Mouse (Mus musculus) hindbrain, postnatal 0 days (tissue): ENCODE data around the gene Trak1. TPM values are rescaled to one million over a fixed set of nuclear protein-coding genes. Genes with fewer than 3 reads are reported as not detected.

ENCODE experiments used
- ATAC-seq: fragments of 200-750 bp; cut with Nextera tagmentation; 2 replicates; pipeline ENCODE4 v1.8.0; 2017; ENCODE audit warnings: mild to moderate bottlenecking, moderate TSS enrichment, moderate library complexity
- DNase-seq: peaks from one replicate; pipeline ENCODE4 v3.0.0-alpha.2; 2015; ENCODE audit warnings: low spot score
- H3K27ac ChIP-seq: fragments of 300-500 bp; sonication (generic); 2 replicates; pipeline ENCODE4 v1.5.1; 2014; ENCODE audit warnings: mild to moderate bottlenecking
- H3K27me3 ChIP-seq: fragments of 300-500 bp; sonication (generic); 2 replicates; pipeline ENCODE4 v1.6.1; 2014; ENCODE audit warnings: low read length, mixed read lengths; ENCODE audit not compliant: insufficient read depth
- H3K36me3 ChIP-seq: fragments of 300-500 bp; sonication (generic); 2 replicates; pipeline ENCODE4 v1.6.1; 2014; ENCODE audit warnings: low read length, mixed read lengths; ENCODE audit not compliant: insufficient read depth
- H3K4me1 ChIP-seq: fragments of 300-500 bp; sonication (generic); 2 replicates; pipeline ENCODE4 v1.6.1; 2014; ENCODE audit warnings: antibody characterized with exemption, low read length, mixed read lengths; ENCODE audit not compliant: insufficient read depth
- H3K4me2 ChIP-seq: fragments of 300-500 bp; sonication (generic); 2 replicates; pipeline ENCODE4 v1.6.1; 2014; ENCODE audit warnings: low read depth, mild to moderate bottlenecking, low read length, moderate library complexity, mixed read lengths
- H3K4me3 ChIP-seq: fragments of 300-500 bp; sonication (generic); 2 replicates; pipeline ENCODE4 v1.5.1; 2014; ENCODE audit warnings: low read length
- H3K9ac ChIP-seq: fragments of 300-500 bp; sonication (generic); replicated peaks from 2 replicates; pipeline ENCODE4 v1.6.1; 2014; ENCODE audit warnings: mild to moderate bottlenecking, low read length, moderate library complexity, mixed read lengths
- H3K9me3 ChIP-seq: fragments of 300-500 bp; sonication (generic); 2 replicates; pipeline ENCODE4 v1.6.1; 2016; ENCODE audit warnings: low read length, mixed read lengths
- CTCF ChIP-seq: IDR thresholded peaks from 2 replicates; pipeline ENCODE4 v1.5.1; 2016; ENCODE audit warnings: antibody characterized with exemption, control low read depth, low read depth
- WGBS: fragments of 180-500 bp; shearing (Covaris S2); extraction: QIAGEN DNeasy Blood & Tissue Kit; methylation state at CpG from one replicate; pipeline ENCODE4 v1.1.7; 2014; 5-methylcytosine and 5-hydroxymethylcytosine counted together
- polyA plus RNA-seq: library from polyadenylated mRNA; unstranded; fragments of >200 nt; fragmentation: Nextera tagmentation; extraction: Ambion mirVana; gene quantifications from 2 replicates; pipeline ENCODE4 v1.2.1, GENCODE M21; 2015
- total RNA-seq: library from RNA; depleted of rRNA; stranded (reverse); fragments of >200 nt; gene quantifications from 2 replicates; pipeline ENCODE4 v1.2.3, GENCODE M21; 2014

Gene Trak1
- total and polyA plus RNA-seq, 2 experiments from 2014 or later = 57.8 to 129 TPM

- Histone ChIP-seq H3K4me3 (no peak overlapping the region), H3K36me3 (peaks cover 73% of the 10 kb centered on the region), H3K9ac (no peak overlapping the region), H3K4me1 (no peaks in the 10 kb centered on the region), H3K4me2 (no peak overlapping the region), H3K27ac (no peak overlapping the region), H3K9me3 (no peaks in the 10 kb centered on the region), H3K27me3 (no peaks in the 10 kb centered on the region)
- DNase-seq = no peak
- no peak for ATAC-seq
- no peak for TF ChIP-seq CTCF
- WGBS = 86% methylated on average over 13 of the region's 13 CpGs
These were observed 159.6 kb downstream of the Trak1 start for GRCm38 (mm10) chr9:121456739-121457515.

- H3K27ac ChIP-seq = no peak overlapping the region
- 26% methylated on average over 8 of the region's 8 CpGs for WGBS
- no peaks in the 10 kb centered on the region for H3K9me3 ChIP-seq
- peaks cover 67% of the 10 kb centered on the region for H3K36me3 ChIP-seq
- H3K4me2 ChIP-seq = no peak overlapping the region
- H3K4me1 ChIP-seq = no peaks in the 10 kb centered on the region
- no peak overlapping the region for H3K9ac ChIP-seq
- peak; percentile 86 for TF ChIP-seq CTCF
- H3K27me3 ChIP-seq = no peaks in the 10 kb centered on the region
- ATAC-seq (0 out of 2 replicates have a peak, but pooled peaks have one; percentile 36), DNase-seq (peak; percentile 75)
- H3K4me3 ChIP-seq = no peak overlapping the region
These were observed 161.2 kb downstream of the Trak1 start for GRCm38 (mm10) chr9:121458466-121458865.

DNA sequence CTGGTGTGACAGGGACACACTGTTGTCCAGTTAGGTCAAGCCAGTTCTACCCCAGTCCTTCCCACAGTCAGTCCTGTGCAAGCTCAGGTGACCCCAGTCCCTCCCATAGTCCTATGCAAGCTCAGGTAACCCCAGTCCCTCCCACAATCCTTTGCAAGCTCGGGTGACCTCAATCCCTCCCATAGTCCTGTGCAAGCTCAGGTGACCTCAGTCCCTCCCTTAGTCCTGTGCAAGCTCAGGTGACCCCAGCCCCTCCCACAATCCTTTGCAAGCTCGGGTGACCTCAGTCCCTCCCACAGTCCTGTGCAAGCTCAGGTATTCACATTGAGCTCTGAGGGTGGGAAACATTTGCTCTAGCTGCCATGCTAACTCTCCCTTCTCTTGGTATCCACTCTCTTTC lies 162.6 kb downstream of the Trak1 start:
- Histone ChIP-seq H3K27me3 (no peaks in the 10 kb centered on the region), H3K36me3 (peaks cover 61% of the 10 kb centered on the region; the same call in 1 of the 2 replicates), H3K4me2 (no peak overlapping the region), H3K4me3 (no peak overlapping the region), H3K9me3 (no peaks in the 10 kb centered on the region), H3K4me1 (no peaks in the 10 kb centered on the region), H3K9ac (no peak overlapping the region), H3K27ac (no peak overlapping the region)
- no peak for ATAC-seq
- TF ChIP-seq CTCF = no peak
- 83% methylated on average over 2 of the region's 2 CpGs for WGBS
- DNase-seq = no peak

DNA sequence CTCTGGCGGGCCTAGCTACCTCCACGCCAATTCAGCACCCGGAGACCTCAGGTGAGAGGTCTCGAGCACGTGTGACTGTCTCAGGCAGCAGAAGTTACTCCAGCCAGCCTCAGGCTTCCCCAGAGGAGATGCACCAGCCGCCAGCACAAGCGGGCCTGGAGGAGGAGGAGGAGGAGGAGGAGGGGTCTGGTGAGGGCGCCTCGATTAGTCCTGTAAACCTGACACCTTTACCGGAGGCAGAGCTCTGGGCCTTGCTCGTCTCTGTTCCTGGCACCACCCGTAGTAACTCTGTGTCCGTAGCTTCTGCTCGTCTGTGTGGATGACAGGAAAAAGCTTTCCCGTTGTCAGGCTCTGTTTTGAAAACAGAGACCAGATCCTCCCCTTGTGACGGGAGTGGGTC lies 163.2 kb downstream of the Trak1 start:
- no peaks in the 10 kb centered on the region for H3K27me3 ChIP-seq
- H3K4me1 ChIP-seq = no peaks in the 10 kb centered on the region
- H3K9ac ChIP-seq = no peak overlapping the region
- peaks cover 57% of the 10 kb centered on the region; the same call in 1 of the 2 replicates for H3K36me3 ChIP-seq
- TF ChIP-seq CTCF = no peak
- 83% methylated on average over 16 of the region's 16 CpGs for WGBS
- H3K9me3 ChIP-seq = no peaks in the 10 kb centered on the region
- no peak overlapping the region for H3K4me3 ChIP-seq
- no peak for ATAC-seq
- no peak overlapping the region for H3K27ac ChIP-seq
- no peak for DNase-seq
- H3K4me2 ChIP-seq = no peak overlapping the region

DNA sequence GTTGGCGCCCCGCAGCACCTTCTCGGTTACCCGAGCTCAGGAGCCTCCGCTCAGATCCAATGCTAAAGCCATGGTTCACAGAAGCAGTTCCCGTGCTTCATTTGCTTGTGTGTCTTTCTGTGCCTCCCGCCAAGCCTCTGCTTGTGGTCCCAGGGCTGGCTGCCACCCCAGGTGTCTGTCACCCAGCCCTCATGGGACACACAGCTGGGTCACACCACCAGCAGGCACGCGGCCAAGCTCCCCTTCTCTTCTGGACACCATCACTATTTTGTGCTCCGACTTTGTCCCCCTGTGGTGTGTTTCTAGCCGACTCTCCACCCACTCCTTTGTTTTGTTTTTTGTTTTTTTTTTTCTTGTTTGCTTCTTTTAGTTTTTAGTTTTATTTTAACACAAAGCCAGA lies 170.2 kb downstream of the Trak1 start:
- H3K27ac ChIP-seq = no peak overlapping the region
- no peak overlapping the region for H3K4me3 ChIP-seq
- H3K36me3 ChIP-seq = peaks cover 40% of the 10 kb centered on the region; the same call in 1 of the 2 replicates
- WGBS = 67% methylated on average over 11 of the region's 11 CpGs
- H3K4me2 ChIP-seq = no peak overlapping the region
- H3K4me1 ChIP-seq = no peaks in the 10 kb centered on the region
- no peak for TF ChIP-seq CTCF
- H3K9me3 ChIP-seq = no peaks in the 10 kb centered on the region
- no peak overlapping the region for H3K9ac ChIP-seq
- no peaks in the 10 kb centered on the region for H3K27me3 ChIP-seq
- DNase-seq (no peak), ATAC-seq (no peak)

GRCm38 (mm10) chr9:121469711-121470110 lies 172.4 kb downstream of the Trak1 start:
- Histone ChIP-seq H3K4me2 (no peak overlapping the region), H3K9ac (no peak overlapping the region), H3K27ac (no peak overlapping the region), H3K27me3 (no peaks in the 10 kb centered on the region), H3K4me3 (no peak overlapping the region), H3K9me3 (no peaks in the 10 kb centered on the region), H3K36me3 (peaks cover 37% of the 10 kb centered on the region), H3K4me1 (no peaks in the 10 kb centered on the region)
- TF ChIP-seq CTCF = no peak
- DNase-seq (peak; percentile 66), ATAC-seq (peak; percentile 60)
- WGBS = 28% methylated on average over 6 of the region's 6 CpGs

GRCm38 (mm10) chr9:121474771-121475170 lies 177.5 kb downstream of the Trak1 start:
- WGBS = 86% methylated on average over 5 of the region's 5 CpGs
- Histone ChIP-seq H3K27me3 (no peaks in the 10 kb centered on the region), H3K36me3 (peaks cover 29% of the 10 kb centered on the region), H3K4me2 (no peak overlapping the region), H3K4me3 (no peak overlapping the region), H3K9ac (no peak overlapping the region), H3K27ac (no peak overlapping the region), H3K4me1 (no peaks in the 10 kb centered on the region), H3K9me3 (no peaks in the 10 kb centered on the region)
- peak; percentile 63 for TF ChIP-seq CTCF
- ATAC-seq (no peak), DNase-seq (no peak)
